Mouse (Mus musculus) limb, embryonic 14.5 days (tissue): ENCODE results near the gene Gm21882. TPM values are rescaled to one million over a fixed set of nuclear protein-coding genes. Genes with fewer than 3 reads are reported as not detected.
"Not testable (repeated sequence)": the region's sequence is repeated elsewhere in the genome, so short reads cannot be mapped to it uniquely, and the experiment has no call there.

Experiments
- ATAC-seq: fragments of 200-750 bp; cut with Nextera tagmentation; 2 replicates; pipeline ENCODE4 v1.8.0; 2017; ENCODE audit warnings: low read depth, moderate number of reproducible peaks, moderate TSS enrichment; ENCODE audit not compliant: low FRiP score
- DNase-seq: peaks from one replicate; pipeline ENCODE4 v3.0.0-alpha.2; 2015; ENCODE audit warnings: low spot score
- H3K27ac ChIP-seq: fragments of 300-500 bp; sonication (generic); replicated peaks from 2 replicates; pipeline ENCODE4 v1.5.1; 2014; ENCODE audit warnings: low read depth, mild to moderate bottlenecking, low read length, moderate library complexity, mixed read lengths
- H3K27me3 ChIP-seq: fragments of 300-500 bp; sonication (generic); 2 replicates; pipeline ENCODE4 v1.6.1; 2014; ENCODE audit warnings: low read length, mixed read lengths; ENCODE audit not compliant: control insufficient read depth, insufficient read depth
- H3K36me3 ChIP-seq: fragments of 300-500 bp; sonication (generic); 2 replicates; pipeline ENCODE4 v1.6.1; 2014; ENCODE audit warnings: mild to moderate bottlenecking, low read length, moderate library complexity, mixed read lengths; ENCODE audit not compliant: control insufficient read depth, insufficient read depth
- H3K4me1 ChIP-seq: fragments of 300-500 bp; sonication (generic); 2 replicates; pipeline ENCODE4 v1.6.1; 2014; ENCODE audit warnings: antibody characterized with exemption, low read length, mixed read lengths; ENCODE audit not compliant: control insufficient read depth, insufficient read depth
- H3K4me2 ChIP-seq: fragments of 300-500 bp; sonication (generic); replicated peaks from 2 replicates; pipeline ENCODE4 v1.6.1; 2014; ENCODE audit warnings: low read depth, mild to moderate bottlenecking, low read length, moderate library complexity; ENCODE audit not compliant: severe bottlenecking
- H3K4me3 ChIP-seq: fragments of 300-500 bp; sonication (generic); replicated peaks from 2 replicates; pipeline ENCODE4 v1.5.1; 2014; ENCODE audit warnings: low read length
- H3K9ac ChIP-seq: fragments of 300-500 bp; sonication (generic); 2 replicates; pipeline ENCODE4 v1.6.1; 2014; ENCODE audit warnings: mild to moderate bottlenecking, low read depth, low read length, moderate library complexity; ENCODE audit not compliant: severe bottlenecking
- H3K9me3 ChIP-seq: fragments of 300-500 bp; sonication (generic); 2 replicates; pipeline ENCODE4 v1.6.1; 2016; ENCODE audit warnings: low read length; ENCODE audit not compliant: control insufficient read depth
- WGBS: fragments of 180-500 bp; shearing (Covaris S2); extraction: QIAGEN DNeasy Blood & Tissue Kit; methylation state at CpG from one replicate; pipeline ENCODE4 v1.1.7; 2014; 5-methylcytosine and 5-hydroxymethylcytosine counted together
- polyA plus RNA-seq, 2 experiments: library from polyadenylated mRNA; depleted of rRNA in 1 of 2; stranded (reverse) in 1 of 2; unstranded in 1 of 2; fragments of >200 nt; fragmentation: Nextera tagmentation in 1 of 2; extraction: Ambion mirVana in 1 of 2; gene quantifications; 2 replicates each; pipeline versions ENCODE4 v1.2.1 to v1.2.3; 2012 to 2014

Gene Gm21882
- polyA plus RNA-seq (2012; rRNA removed) (not detected in 2 replicates), polyA plus RNA-seq (2014; fragmentation: Nextera tagmentation; extraction: Ambion mirVana) (not detected in 2 replicates)

GRCm38 (mm10) chrY:40381423-40381822, at the start of gene Gm21882:
TSS of gene Gm21882 (minus strand) at chrY:40381523.
- ATAC-seq, H3K27ac ChIP-seq, H3K27me3 ChIP-seq, H3K4me1 ChIP-seq, H3K36me3 ChIP-seq, H3K4me2 ChIP-seq, H3K9ac ChIP-seq, DNase-seq, H3K9me3 ChIP-seq, H3K4me3 ChIP-seq: not testable (repeated sequence)
- WGBS: no CpG with 5 or more reads among the region's 1 CpGs

Other genes starting within 250 kb of the Gm21882 start
- gene Gm21865, start 64.6 kb downstream of the Gm21882 start, polyA plus RNA-seq (2012; rRNA removed): not detected in 2 replicates
- gene Gm21865, start 64.6 kb downstream of the Gm21882 start, polyA plus RNA-seq (2014; fragmentation: Nextera tagmentation; extraction: Ambion mirVana): not detected in 2 replicates